Mouse (Mus musculus) gastrocnemius, postnatal 4 days (tissue): ENCODE results near the gene Epha8. TPM values are rescaled to one million over a fixed set of nuclear protein-coding genes. Genes with fewer than 3 reads are reported as not detected.

ENCODE experiments used
- DNase-seq, 2 experiments: peaks; one replicate each; pipeline ENCODE4 v3.0.0; 2021 to 2022; ENCODE audit warnings: low spot score in 2 of 2, mixed read lengths in 2 of 2
- total RNA-seq, 2 experiments: library from RNA; stranded (reverse); gene quantifications; 2 replicates each; pipeline ENCODE4 v1.2.3; 2021

The Epha8 gene
- total RNA-seq, 2 experiments from 2014 or later, result 0.08 to 0.10 TPM

GRCm38 (mm10) chr4:136960068-136960467 lies 3.5 kb upstream of the Epha8 start:
- DNase-seq, result no peak

GRCm38 (mm10) chr4:136954562-136954961 lies 2.1 kb downstream of the Epha8 start:
- no peak for DNase-seq

- DNase-seq, result no peak
These were observed 7.2 kb downstream of the Epha8 start for GRCm38 (mm10) chr4:136949266-136949989.

- DNase-seq, result no peak
These were observed 11.2 kb downstream of the Epha8 start for GRCm38 (mm10) chr4:136945397-136945796.

- no peak for DNase-seq
These were observed 11.9 kb downstream of the Epha8 start for GRCm38 (mm10) chr4:136944558-136945350.

GRCm38 (mm10) chr4:136943175-136943574 lies 13.4 kb downstream of the Epha8 start:
- no peak for DNase-seq

GRCm38 (mm10) chr4:136942761-136943160 lies 13.9 kb downstream of the Epha8 start:
- DNase-seq, result no peak

GRCm38 (mm10) chr4:136937935-136938334 lies 18.7 kb downstream of the Epha8 start:
- DNase-seq, result no peak

GRCm38 (mm10) chr4:136937344-136937743 lies 19.3 kb downstream of the Epha8 start:
- no peak for DNase-seq

GRCm38 (mm10) chr4:136934746-136935613 lies 21.6 kb downstream of the Epha8 start:
- DNase-seq, result no peak

GRCm38 (mm10) chr4:136930474-136930873 lies 26.1 kb downstream of the Epha8 start:
- no peak for DNase-seq

- no peak for DNase-seq
These were observed 27.7 kb downstream of the Epha8 start for GRCm38 (mm10) chr4:136928928-136929327.

GRCm38 (mm10) chr4:136925804-136926203 lies 30.8 kb downstream of the Epha8 start:
- DNase-seq, result no peak

GRCm38 (mm10) chr4:136924529-136924928 lies 32.1 kb downstream of the Epha8 start:
- peak in 1 of 2 experiments; percentile 62 for DNase-seq

- no peak for DNase-seq
These were observed 37.1 kb downstream of the Epha8 start for GRCm38 (mm10) chr4:136919526-136919925.

- DNase-seq, result no peak
These were observed 37.8 kb downstream of the Epha8 start for GRCm38 (mm10) chr4:136918834-136919233.

- no peak for DNase-seq
These were observed 39.5 kb downstream of the Epha8 start for GRCm38 (mm10) chr4:136917165-136917524.

GRCm38 (mm10) chr4:136916359-136917164 lies 40.1 kb downstream of the Epha8 start:
- no peak for DNase-seq

- DNase-seq, result no peak
These were observed 43.8 kb downstream of the Epha8 start for GRCm38 (mm10) chr4:136912841-136913240.

- no peak for DNase-seq
These were observed 44.8 kb downstream of the Epha8 start for GRCm38 (mm10) chr4:136911804-136912203.

GRCm38 (mm10) chr4:136911211-136911646 lies 45.4 kb downstream of the Epha8 start:
- DNase-seq, result no peak
